ENCODE assay signal across 18 mouse cellular contexts in the genomic region with DNA sequence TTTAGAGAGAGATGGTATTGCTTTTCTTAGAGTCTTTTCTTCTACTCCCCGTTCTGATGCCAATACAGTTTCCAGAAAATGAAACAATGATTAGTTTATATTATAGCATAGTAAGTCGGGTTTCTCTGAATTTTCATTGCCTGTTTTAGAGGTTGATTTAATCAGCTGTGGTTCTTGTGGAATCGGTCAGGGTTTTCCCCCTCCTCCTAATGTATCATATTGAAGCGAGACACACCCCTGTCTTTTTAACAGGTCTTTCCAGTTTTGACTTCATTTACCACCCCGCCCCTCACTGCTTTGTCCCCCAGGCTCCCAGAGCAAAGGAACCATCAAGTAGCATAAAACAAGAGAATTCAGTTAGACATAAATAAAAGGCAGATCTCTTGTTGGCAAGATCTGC.
DNase-seq lines count a peak whose midpoint lies in the region; ATAC-seq lines count a peak whose summit lies in the region.
"Had no signal": no experiment of that assay in that cellular context is flagged by ENCODE, and none has a peak within 500 bp of the region (broad histone marks: within the 10 kb centered on the region; RNA-seq: fewer than 3 reads in every experiment).

No protein-coding gene starts in this region.

- 66% methylated on average over 5 of the region's 5 CpGs for WGBS in forebrain, embryonic 12.5 days
- WGBS in forebrain, embryonic 14.5 days = 62% methylated on average over 5 of the region's 5 CpGs
- WGBS in intestine, embryonic 14.5 days = 31% methylated on average over 5 of the region's 5 CpGs

- H3K27ac ChIP-seq in forebrain, embryonic 12.5 days = 0 out of 2 replicates have a peak overlapping the region, but pooled peaks have one; percentile 31
- H3K27ac ChIP-seq in forebrain, embryonic 14.5 days (ENCODE audit: low read depth, low read length) = no peak overlapping the region
- H3K27ac ChIP-seq in intestine, embryonic 14.5 days (ENCODE audit: low read depth) = no peak overlapping the region
- H3K27ac ChIP-seq: forebrain, embryonic 13.5 days had no signal

- H3K4me1 ChIP-seq in forebrain, embryonic 12.5 days = peaks cover 20% of the 10 kb centered on the region
- H3K4me1 ChIP-seq in forebrain, embryonic 14.5 days (ENCODE audit: control insufficient read depth, insufficient read depth, low read length) = peaks cover 3% of the 10 kb centered on the region; the same call in 1 of the 2 replicates
- H3K4me1 ChIP-seq in intestine, embryonic 14.5 days (replicated peaks; ENCODE audit: control insufficient read depth, insufficient read depth, low read length) = peaks cover 11% of the 10 kb centered on the region; the same call in 1 of the 2 replicates

- H3K36me3 ChIP-seq in forebrain, embryonic 12.5 days (replicated peaks) = no peaks in the 10 kb centered on the region
- H3K36me3 ChIP-seq in forebrain, embryonic 14.5 days (ENCODE audit: control insufficient read depth, insufficient read depth, low read length) = no peaks in the 10 kb centered on the region
- H3K36me3 ChIP-seq in intestine, embryonic 14.5 days (ENCODE audit: control insufficient read depth, insufficient read depth, low read length) = no peaks in the 10 kb centered on the region
- H3K36me3 ChIP-seq in splenic B cell, adult 2 months (ENCODE audit: control insufficient read depth, insufficient read depth, low read length, poor library complexity, severe bottlenecking) = no peaks in the 10 kb centered on the region

- no peaks in the 10 kb centered on the region for H3K27me3 ChIP-seq in forebrain, embryonic 12.5 days
- no peaks in the 10 kb centered on the region for H3K27me3 ChIP-seq in forebrain, embryonic 14.5 days (replicated peaks; ENCODE audit: control insufficient read depth, insufficient read depth, low read length)
- H3K27me3 ChIP-seq in intestine, embryonic 14.5 days (replicated peaks; ENCODE audit: control insufficient read depth, insufficient read depth, low read length) = 0 out of 2 replicates have a peak, but pooled peaks cover 3% of the 10 kb centered on the region
- H3K27me3 ChIP-seq in splenic B cell, adult 2 months (ENCODE audit: control insufficient read depth, insufficient read depth, low read length, poor library complexity, severe bottlenecking) = no peaks in the 10 kb centered on the region
- H3K27me3 ChIP-seq: forebrain, embryonic 13.5 days had no signal

- ATAC-seq in forebrain, embryonic 12.5 days (ENCODE audit: low FRiP score) = no peak
- no peak for ATAC-seq in forebrain, embryonic 14.5 days
- peak; percentile 79 for ATAC-seq in CD4-positive, CD25-positive, alpha-beta regulatory T cell, adult 4 months
- no peak for ATAC-seq in intestine, embryonic 14.5 days (replicated peaks; ENCODE audit: low FRiP score, low TSS enrichment, low read depth)
- ATAC-seq in cerebellum, adult (ENCODE audit: insufficient number of reproducible peaks, low FRiP score, low TSS enrichment) = no peak

- H3K4me3 ChIP-seq in forebrain, embryonic 12.5 days (replicated peaks) = no peak overlapping the region
- H3K4me3 ChIP-seq in forebrain, embryonic 14.5 days (ENCODE audit: low read depth, low read length) = no peak overlapping the region
- no peak overlapping the region for H3K4me3 ChIP-seq in intestine, embryonic 14.5 days (ENCODE audit: low read depth, low read length)
- H3K4me3 ChIP-seq: forebrain, embryonic 13.5 days; myocyte had no signal

- DNase-seq in forebrain, embryonic 14.5 days (ENCODE audit: low spot score) = no peak
- no peak for DNase-seq in intestine, embryonic 14.5 days (ENCODE audit: low spot score)
- peak; percentile 19 for DNase-seq in splenic B cell, adult 2 months (ENCODE audit: low read depth, low spot score)
- no peak for DNase-seq in MN1 (ENCODE audit: low spot score)
- DNase-seq: adrenal gland, postnatal 14 days; cerebellum, adult 11-12 months; cerebellum, postnatal 14 days; embryo, embryonic 11 days; gastrocnemius, postnatal 25 days; liver; midbrain, embryonic 14.5 days; right cerebral cortex, postnatal 14 days; spleen, adult 18-20 months had no signal

- H3K9ac ChIP-seq in forebrain, embryonic 12.5 days = no peak overlapping the region
- no peak overlapping the region for H3K9ac ChIP-seq in forebrain, embryonic 14.5 days (ENCODE audit: low read length)
- no peak overlapping the region for H3K9ac ChIP-seq in intestine, embryonic 14.5 days (ENCODE audit: low read length)
- H3K9ac ChIP-seq: forebrain, embryonic 13.5 days had no signal

- H3K9me3 ChIP-seq in forebrain, embryonic 12.5 days = no peaks in the 10 kb centered on the region
- no peaks in the 10 kb centered on the region for H3K9me3 ChIP-seq in forebrain, embryonic 14.5 days (replicated peaks; ENCODE audit: control insufficient read depth, low read length)
- H3K9me3 ChIP-seq in intestine, embryonic 14.5 days (ENCODE audit: control insufficient read depth, low read length) = no peaks in the 10 kb centered on the region
- H3K9me3 ChIP-seq: forebrain, embryonic 13.5 days had no signal

- H3K4me2 ChIP-seq in forebrain, embryonic 12.5 days = no peak overlapping the region
- H3K4me2 ChIP-seq in forebrain, embryonic 14.5 days (ENCODE audit: low read length) = no peak overlapping the region
- 0 out of 2 replicates have a peak overlapping the region, but pooled peaks have one; percentile 1 for H3K4me2 ChIP-seq in intestine, embryonic 14.5 days (ENCODE audit: low read length)
- H3K4me2 ChIP-seq: forebrain, embryonic 13.5 days had no signal
